Mouse (Mus musculus) liver, adult 2 months (tissue): Measurements from ENCODE around the gene Kdm4d.

ENCODE experiments used
- CTCF ChIP-seq: fragments of 200-500 bp; IDR thresholded peaks from 2 replicates; pipeline ENCODE4 v1.5.1; 2011; ENCODE audit warnings: low read depth, low read length, control low read depth
- POLR2A ChIP-seq: fragments of 200-500 bp; IDR thresholded peaks from 2 replicates; pipeline ENCODE4 v1.6.1; 2011; ENCODE audit warnings: low read length, control low read depth; ENCODE audit not compliant: insufficient read depth; ENCODE audit errors: extremely low read depth

DNA sequence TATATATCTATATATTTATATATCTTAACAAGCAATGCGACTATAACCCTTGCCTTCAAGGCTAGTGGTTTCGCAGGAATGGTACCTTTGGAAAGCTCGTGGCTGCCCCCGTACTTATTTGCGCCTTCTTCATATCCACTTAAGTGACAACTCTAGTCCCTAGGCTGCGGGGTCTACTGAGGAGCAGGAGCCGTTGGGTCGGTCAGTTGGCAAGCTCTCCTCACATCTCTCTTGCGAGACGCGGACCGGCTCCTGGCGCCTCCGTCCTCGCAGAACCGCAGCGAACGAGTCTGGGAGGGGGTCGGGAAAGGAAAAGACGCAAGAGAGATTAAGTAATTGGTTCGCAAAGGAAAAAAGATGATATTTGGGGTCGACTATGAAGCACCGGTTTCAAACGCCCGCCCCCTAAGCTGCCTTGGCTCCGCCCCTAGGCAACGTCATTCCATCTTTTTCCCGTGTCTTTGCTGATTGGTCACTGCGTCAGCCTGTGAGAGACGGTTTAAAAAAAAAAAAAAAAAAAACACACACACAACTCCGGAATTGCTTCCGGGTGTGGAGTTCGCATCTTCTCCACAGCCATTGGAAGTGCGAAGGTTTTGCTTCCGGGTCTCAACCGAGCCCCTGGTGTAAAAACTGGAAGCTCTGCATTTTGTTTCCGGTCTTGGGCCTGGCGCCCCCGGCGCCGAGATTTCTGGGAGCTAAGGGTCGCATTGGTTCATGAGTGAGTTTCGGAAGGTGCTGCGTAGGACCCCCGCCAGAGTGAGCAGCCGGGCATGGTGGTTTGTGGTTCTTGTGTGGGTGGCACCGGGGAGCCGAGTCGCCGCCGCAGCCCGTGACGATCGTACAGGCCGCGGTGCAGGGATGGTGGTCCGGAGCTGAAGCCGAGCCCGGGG, at the start of gene Kdm4d, which contains the start of gene Cwc15:
- TF ChIP-seq POLR2A (peak; percentile 63; the same call in 1 of the 2 replicates), CTCF (no peak)
